Mouse (Mus musculus): Measurements from ENCODE around the gene Pdia5. TPM values are rescaled to one million over a fixed set of nuclear protein-coding genes. Genes with fewer than 3 reads are reported as not detected.

The Pdia5 gene
- total and polyA plus RNA-seq, 3 experiments, result not detected

GRCm38 (mm10) chr16:35439046-35439445 lies 51.6 kb downstream of the Pdia5 start:
- Histone ChIP-seq H3K27me3 (replicated peaks) (peaks cover 71% of the 10 kb centered on the region), H3K4me2 (ENCODE audit: insufficient read depth, low read depth, poor library complexity, severe bottlenecking) (no peak overlapping the region), H3K79me2 (replicated peaks; ENCODE audit: control insufficient read depth, extremely low read depth, insufficient read depth, poor library complexity, severe bottlenecking) (no peaks in the 10 kb centered on the region), H3K4me1 (ENCODE audit: control insufficient read depth in 1 of 2, insufficient read depth in 2 of 2) (no peaks in the 10 kb centered on the region), H3K4me3 (replicated peaks in 1 of 3; ENCODE audit: low read depth in 2 of 3, low read length in 2 of 3, poor library complexity in 1 of 3) (no peak overlapping the region), H3K9ac (ENCODE audit: insufficient read depth, low read depth) (no peak overlapping the region), H3K27ac (ENCODE audit: insufficient read depth, low read depth) (no peak overlapping the region), H3K36me3 (replicated peaks in 1 of 2; ENCODE audit: control insufficient read depth in 1 of 2, insufficient read depth in 1 of 2, low read length in 1 of 2) (no peaks in the 10 kb centered on the region), H3K9me3 (replicated peaks; ENCODE audit: low read length) (no peaks in the 10 kb centered on the region)
- DNase-seq (ENCODE audit: extremely low read depth), result no peak
- TF ChIP-seq ZKSCAN1 (IDR thresholded peaks at IDR 0.05; ENCODE audit: borderline replicate concordance, low read depth, low read length) (no peak), JUND (conservative IDR thresholded peaks at IDR 0.05; ENCODE audit: low read depth, low read length) (no peak), BHLHE40 (IDR thresholded peaks at IDR 0.05; ENCODE audit: low read depth, low read length) (no peak), ETS1 (conservative IDR thresholded peaks at IDR 0.05; ENCODE audit: low read depth, low read length) (no peak), CHD2 (IDR thresholded peaks at IDR 0.05; ENCODE audit: low read length) (no peak), TBP (conservative IDR thresholded peaks at IDR 0.05; ENCODE audit: low read depth, low read length) (no peak)
- in situ Hi-C loops (cut with MboI; ENCODE audit: low pct_ligation_motif_present, low pct_unique_long_range_greater_than_20kb, low sequenced_read_pairs), result no loop called here
- dilution Hi-C loops (cut with MboI; ENCODE audit: extremely low pct_ligation_motif_present, extremely low pct_unique_long_range_greater_than_20kb, low sequenced_read_pairs), result no loop called here

- no peaks in the 10 kb centered on the region for H3K4me1 ChIP-seq (ENCODE audit: control insufficient read depth in 1 of 2, insufficient read depth in 2 of 2)
- no peaks in the 10 kb centered on the region for H3K9me3 ChIP-seq (replicated peaks; ENCODE audit: low read length)
- no peaks in the 10 kb centered on the region for H3K36me3 ChIP-seq (replicated peaks in 1 of 2; ENCODE audit: control insufficient read depth in 1 of 2, insufficient read depth in 1 of 2, low read length in 1 of 2)
- TF ChIP-seq MAZ (IDR thresholded peaks at IDR 0.05; ENCODE audit: low read depth, low read length), result no peak
- TF ChIP-seq PAX5 (IDR thresholded peaks at IDR 0.05; ENCODE audit: low read length), result no peak
- TF ChIP-seq POLR2A (IDR thresholded peaks at IDR 0.05; ENCODE audit: low read depth, low read length), result no peak
- no peak for TF ChIP-seq JUN (IDR thresholded peaks at IDR 0.05; ENCODE audit: insufficient read depth, low read depth, low read length)
- TF ChIP-seq EP300 (IDR thresholded peaks at IDR 0.05; ENCODE audit: low read length), result no peak
- no peak for TF ChIP-seq MAX (IDR thresholded peaks at IDR 0.05; ENCODE audit: low read length)
- TF ChIP-seq ZNF384 (IDR thresholded peaks at IDR 0.05; ENCODE audit: low read depth, low read length), result no peak
- TF ChIP-seq KAT2A (IDR thresholded peaks at IDR 0.05; ENCODE audit: insufficient replicate concordance, low read length), result no peak
- TF ChIP-seq USF1 (IDR thresholded peaks at IDR 0.05; ENCODE audit: low read depth, low read length), result no peak
- in situ Hi-C loops (cut with MboI; ENCODE audit: low pct_ligation_motif_present, low pct_unique_long_range_greater_than_20kb, low sequenced_read_pairs) (no loop called here), dilution Hi-C loops (cut with MboI; ENCODE audit: extremely low pct_ligation_motif_present, extremely low pct_unique_long_range_greater_than_20kb, low sequenced_read_pairs) (no loop called here)
- no peak for DNase-seq (ENCODE audit: extremely low read depth)
- no peak overlapping the region for H3K4me3 ChIP-seq (replicated peaks in 1 of 3; ENCODE audit: low read depth in 2 of 3, low read length in 2 of 3, poor library complexity in 1 of 3)
- peaks cover 91% of the 10 kb centered on the region for H3K27me3 ChIP-seq (replicated peaks)
- H3K27ac ChIP-seq (ENCODE audit: insufficient read depth, low read depth), result no peak overlapping the region
- H3K9ac ChIP-seq (ENCODE audit: insufficient read depth, low read depth), result no peak overlapping the region
- no peaks in the 10 kb centered on the region for H3K79me2 ChIP-seq (replicated peaks; ENCODE audit: control insufficient read depth, extremely low read depth, insufficient read depth, poor library complexity, severe bottlenecking)
- H3K4me2 ChIP-seq (ENCODE audit: insufficient read depth, low read depth, poor library complexity, severe bottlenecking), result no peak overlapping the region
Measured at GRCm38 (mm10) chr16:35431608-35432007, 59.1 kb downstream of the Pdia5 start.

- dilution Hi-C loops (cut with MboI; ENCODE audit: extremely low pct_ligation_motif_present, extremely low pct_unique_long_range_greater_than_20kb, low sequenced_read_pairs), result no loop called here
- peaks cover 93% of the 10 kb centered on the region for H3K27me3 ChIP-seq (replicated peaks)
- H3K9me3 ChIP-seq (replicated peaks; ENCODE audit: low read length), result no peaks in the 10 kb centered on the region
- no peaks in the 10 kb centered on the region for H3K36me3 ChIP-seq (replicated peaks in 1 of 2; ENCODE audit: control insufficient read depth in 1 of 2, insufficient read depth in 1 of 2, low read length in 1 of 2)
- no peak overlapping the region for H3K4me3 ChIP-seq (replicated peaks in 1 of 3; ENCODE audit: low read depth in 2 of 3, low read length in 2 of 3, poor library complexity in 1 of 3)
- no peak for DNase-seq (ENCODE audit: extremely low read depth)
- H3K4me1 ChIP-seq (ENCODE audit: control insufficient read depth in 1 of 2, insufficient read depth in 2 of 2), result no peaks in the 10 kb centered on the region
- no peak overlapping the region for H3K4me2 ChIP-seq (ENCODE audit: insufficient read depth, low read depth, poor library complexity, severe bottlenecking)
- in situ Hi-C loops (cut with MboI; ENCODE audit: low pct_ligation_motif_present, low pct_unique_long_range_greater_than_20kb, low sequenced_read_pairs), result loop anchor here (10.0 kb wide), 1 partner anchor 200 kb away; no protein-coding TSS in a partner anchor
- H3K27ac ChIP-seq (ENCODE audit: insufficient read depth, low read depth), result no peak overlapping the region
- no peak overlapping the region for H3K9ac ChIP-seq (ENCODE audit: insufficient read depth, low read depth)
- no peaks in the 10 kb centered on the region for H3K79me2 ChIP-seq (replicated peaks; ENCODE audit: control insufficient read depth, extremely low read depth, insufficient read depth, poor library complexity, severe bottlenecking)
- TF ChIP-seq ZC3H11A (IDR thresholded peaks at IDR 0.05; ENCODE audit: low read depth, low read length) (no peak), CHD2 (IDR thresholded peaks at IDR 0.05; ENCODE audit: low read length) (no peak), JUN (IDR thresholded peaks at IDR 0.05; ENCODE audit: insufficient read depth, low read depth, low read length) (no peak), IRF4 (IDR thresholded peaks at IDR 0.05; ENCODE audit: low read depth, low read length) (no peak), MAX (IDR thresholded peaks at IDR 0.05; ENCODE audit: low read length) (no peak), TCF12 (IDR thresholded peaks at IDR 0.05; ENCODE audit: low read depth, low read length) (no peak), MYC (IDR thresholded peaks at IDR 0.05; ENCODE audit: low read depth, low read length) (no peak), NRF1 (IDR thresholded peaks at IDR 0.05; ENCODE audit: low read depth, low read length) (no peak), JUND (conservative IDR thresholded peaks at IDR 0.05; ENCODE audit: low read depth, low read length) (no peak), BHLHE40 (IDR thresholded peaks at IDR 0.05; ENCODE audit: low read depth, low read length) (no peak), TBP (conservative IDR thresholded peaks at IDR 0.05; ENCODE audit: low read depth, low read length) (no peak), KAT2A (IDR thresholded peaks at IDR 0.05; ENCODE audit: insufficient replicate concordance, low read length) (no peak), GABPA (IDR thresholded peaks at IDR 0.05; ENCODE audit: insufficient replicate concordance, low read depth, low read length) (no peak), MEF2A (IDR thresholded peaks at IDR 0.05; ENCODE audit: borderline replicate concordance, low read depth, low read length) (no peak), USF1 (IDR thresholded peaks at IDR 0.05; ENCODE audit: low read depth, low read length) (no peak), E2F4 (IDR thresholded peaks at IDR 0.05; ENCODE audit: insufficient replicate concordance, low read depth, low read length) (no peak), CTCF (conservative IDR thresholded peaks at IDR 0.05 in 1 of 2, IDR thresholded peaks at IDR 0.05 in 1 of 2; ENCODE audit: low read depth in 2 of 2, low read length in 2 of 2) (no peak), NELFE (IDR thresholded peaks at IDR 0.05; ENCODE audit: low read depth, low read length) (no peak), UBTF (IDR thresholded peaks at IDR 0.05; ENCODE audit: low read depth, low read length) (no peak)
Measured at GRCm38 (mm10) chr16:35424926-35425325, 65.7 kb downstream of the Pdia5 start.

Data from CH12.LX (cell line).